Mouse (Mus musculus) stomach, postnatal 0 days (tissue): ENCODE measurements around the gene Pik3r2. TPM values are rescaled to one million over a fixed set of nuclear protein-coding genes. Genes with fewer than 3 reads are reported as not detected.

Experiments
- ATAC-seq: fragments of 200-750 bp; cut with Nextera tagmentation; 2 replicates; pipeline ENCODE4 v1.8.0; 2017; ENCODE audit not compliant: low FRiP score, low TSS enrichment
- DNase-seq: peaks from one replicate; pipeline ENCODE4 v3.0.0-alpha.2; 2016; ENCODE audit warnings: low spot score
- H3K27ac ChIP-seq: fragments of 300-500 bp; sonication (generic); replicated peaks from 2 replicates; pipeline ENCODE4 v1.5.1; 2014; ENCODE audit warnings: mild to moderate bottlenecking, control low read depth
- H3K27me3 ChIP-seq: fragments of 300-500 bp; sonication (generic); 2 replicates; pipeline ENCODE4 v1.6.1; 2014; ENCODE audit warnings: low read length; ENCODE audit not compliant: control insufficient read depth, insufficient read depth
- H3K36me3 ChIP-seq: fragments of 300-500 bp; sonication (generic); 2 replicates; pipeline ENCODE4 v1.6.1; 2014; ENCODE audit warnings: low read length, mixed read lengths; ENCODE audit not compliant: control insufficient read depth, insufficient read depth
- H3K4me1 ChIP-seq: fragments of 300-500 bp; sonication (generic); replicated peaks from 2 replicates; pipeline ENCODE4 v1.6.1; 2014; ENCODE audit warnings: antibody characterized with exemption; ENCODE audit not compliant: control insufficient read depth, insufficient read depth
- H3K4me2 ChIP-seq: fragments of 300-500 bp; sonication (generic); replicated peaks from 2 replicates; pipeline ENCODE4 v1.6.1; 2014; ENCODE audit warnings: low read depth, mild to moderate bottlenecking, control low read depth, moderate library complexity
- H3K4me3 ChIP-seq: fragments of 300-500 bp; sonication (generic); 2 replicates; pipeline ENCODE4 v1.5.1; 2014; ENCODE audit warnings: low read depth, low read length, control low read depth
- H3K9ac ChIP-seq: fragments of 300-500 bp; sonication (generic); 2 replicates; pipeline ENCODE4 v1.6.1; 2014; ENCODE audit warnings: mild to moderate bottlenecking, low read length, control low read depth, mixed read lengths
- H3K9me3 ChIP-seq: fragments of 300-500 bp; sonication (generic); 2 replicates; pipeline ENCODE4 v1.6.1; 2016; ENCODE audit warnings: low read length; ENCODE audit not compliant: control insufficient read depth
- CTCF ChIP-seq: IDR thresholded peaks from 2 replicates; pipeline ENCODE4 v1.5.1; 2016; ENCODE audit warnings: antibody characterized with exemption, low read depth, mild to moderate bottlenecking, moderate library complexity
- EP300 ChIP-seq: optimal IDR thresholded peaks from 2 replicates; pipeline ENCODE3; 2016; ENCODE audit warnings: antibody characterized with exemption
- WGBS: fragments of 180-500 bp; shearing (Covaris S2); extraction: QIAGEN DNeasy Blood & Tissue Kit; methylation state at CpG from one replicate; pipeline ENCODE4 v1.1.7; 2014; 5-methylcytosine and 5-hydroxymethylcytosine counted together
- polyA plus RNA-seq: library from polyadenylated mRNA; unstranded; fragments of >200 nt; fragmentation: Nextera tagmentation; extraction: Ambion mirVana; gene quantifications from 2 replicates; pipeline ENCODE4 v1.2.1, GENCODE M21; 2015

The Pik3r2 gene
- polyA plus RNA-seq, 1 experiment from 2014 or later = 36.8 TPM

- 48% methylated on average over 3 of the region's 3 CpGs for WGBS
- Histone ChIP-seq H3K9me3 (no peaks in the 10 kb centered on the region), H3K27me3 (0 out of 2 replicates have a peak, but pooled peaks cover 4% of the 10 kb centered on the region), H3K27ac (no peak overlapping the region), H3K4me3 (no peak overlapping the region), H3K4me1 (no peaks in the 10 kb centered on the region), H3K36me3 (no peaks in the 10 kb centered on the region), H3K4me2 (no peak overlapping the region), H3K9ac (no peak overlapping the region)
- TF ChIP-seq CTCF (no peak), EP300 (no peak)
- no peak for ATAC-seq
- no peak for DNase-seq
These were observed 38.3 kb downstream of the Pik3r2 start for GRCm38 (mm10) chr8:70738211-70738610.

- no peak overlapping the region for H3K9ac ChIP-seq
- H3K4me1 ChIP-seq = no peaks in the 10 kb centered on the region
- TF ChIP-seq CTCF (no peak), EP300 (no peak)
- WGBS = 57% methylated on average over 5 of the region's 5 CpGs
- no peak overlapping the region for H3K4me2 ChIP-seq
- DNase-seq = no peak
- ATAC-seq = no peak
- no peaks in the 10 kb centered on the region for H3K9me3 ChIP-seq
- H3K4me3 ChIP-seq = no peak overlapping the region
- no peak overlapping the region for H3K27ac ChIP-seq
- H3K36me3 ChIP-seq = no peaks in the 10 kb centered on the region
- H3K27me3 ChIP-seq = 0 out of 2 replicates have a peak, but pooled peaks cover 2% of the 10 kb centered on the region
These were observed 38.8 kb downstream of the Pik3r2 start for GRCm38 (mm10) chr8:70737705-70738104.

- Histone ChIP-seq H3K4me3 (no peak overlapping the region), H3K27me3 (peaks cover 3% of the 10 kb centered on the region; the same call in 1 of the 2 replicates), H3K27ac (no peak overlapping the region), H3K36me3 (no peaks in the 10 kb centered on the region), H3K4me2 (no peak overlapping the region), H3K4me1 (no peaks in the 10 kb centered on the region), H3K9me3 (no peaks in the 10 kb centered on the region), H3K9ac (no peak overlapping the region)
- 84% methylated on average over 4 of the region's 4 CpGs for WGBS
- TF ChIP-seq CTCF (no peak), EP300 (no peak)
- DNase-seq (no peak), ATAC-seq (no peak; the same call in 1 of the 2 replicates)
These were observed 45.6 kb downstream of the Pik3r2 start for GRCm38 (mm10) chr8:70730956-70731355.

GRCm38 (mm10) chr8:70729808-70730475 is 46.6 kb downstream of the Pik3r2 start:
- H3K27me3 ChIP-seq = peaks cover 3% of the 10 kb centered on the region; the same call in 1 of the 2 replicates

GRCm38 (mm10) chr8:70726721-70727120 is 49.8 kb downstream of the Pik3r2 start:
- DNase-seq = no peak
- no peak overlapping the region for H3K9ac ChIP-seq
- H3K9me3 ChIP-seq = no peaks in the 10 kb centered on the region
- no peaks in the 10 kb centered on the region for H3K4me1 ChIP-seq
- no peak for TF ChIP-seq EP300
- TF ChIP-seq CTCF = no peak
- peaks cover 3% of the 10 kb centered on the region; the same call in 1 of the 2 replicates for H3K27me3 ChIP-seq
- no peak overlapping the region for H3K4me2 ChIP-seq
- no peak overlapping the region for H3K27ac ChIP-seq
- no peak for ATAC-seq
- WGBS = 43% methylated on average over 11 of the region's 11 CpGs
- no peaks in the 10 kb centered on the region for H3K36me3 ChIP-seq
- no peak overlapping the region for H3K4me3 ChIP-seq

More at GRCm38 (mm10) chr8:70729808-70730475, 46.6 kb downstream of the Pik3r2 start:
- Histone ChIP-seq H3K4me2 (peak overlapping the region; percentile 49), H3K9me3 (no peaks in the 10 kb centered on the region), H3K4me1 (no peaks in the 10 kb centered on the region), H3K9ac (no peak overlapping the region), H3K36me3 (no peaks in the 10 kb centered on the region), H3K4me3 (no peak overlapping the region; the same call in 1 of the 2 replicates), H3K27ac (no peak overlapping the region)
- TF ChIP-seq CTCF (peak; percentile 55), EP300 (no peak)
- DNase-seq = peak; percentile 57
- whole genome bisulfite sequencing = 3% methylated on average over 34 of the region's 34 CpGs
- peak; percentile 30 for ATAC-seq

- ATAC-seq = no peak
- Histone ChIP-seq H3K9me3 (no peaks in the 10 kb centered on the region), H3K27ac (no peak overlapping the region), H3K9ac (no peak overlapping the region), H3K36me3 (no peaks in the 10 kb centered on the region), H3K4me3 (no peak overlapping the region), H3K4me2 (no peak overlapping the region), H3K27me3 (peaks cover 3% of the 10 kb centered on the region; the same call in 1 of the 2 replicates), H3K4me1 (no peaks in the 10 kb centered on the region)
- DNase-seq = peak; percentile 64
- WGBS = 21% methylated on average over 14 of the region's 14 CpGs
- TF ChIP-seq EP300 (no peak), CTCF (no peak)
These were observed 50.6 kb downstream of the Pik3r2 start for GRCm38 (mm10) chr8:70725792-70726447.
